Mouse (Mus musculus): Measurements from ENCODE around the gene Bcl2l14.
A peak's percentile ranks its signal among the peaks of the same experiment; 100 is the strongest.

The Bcl2l14 gene

DNA sequence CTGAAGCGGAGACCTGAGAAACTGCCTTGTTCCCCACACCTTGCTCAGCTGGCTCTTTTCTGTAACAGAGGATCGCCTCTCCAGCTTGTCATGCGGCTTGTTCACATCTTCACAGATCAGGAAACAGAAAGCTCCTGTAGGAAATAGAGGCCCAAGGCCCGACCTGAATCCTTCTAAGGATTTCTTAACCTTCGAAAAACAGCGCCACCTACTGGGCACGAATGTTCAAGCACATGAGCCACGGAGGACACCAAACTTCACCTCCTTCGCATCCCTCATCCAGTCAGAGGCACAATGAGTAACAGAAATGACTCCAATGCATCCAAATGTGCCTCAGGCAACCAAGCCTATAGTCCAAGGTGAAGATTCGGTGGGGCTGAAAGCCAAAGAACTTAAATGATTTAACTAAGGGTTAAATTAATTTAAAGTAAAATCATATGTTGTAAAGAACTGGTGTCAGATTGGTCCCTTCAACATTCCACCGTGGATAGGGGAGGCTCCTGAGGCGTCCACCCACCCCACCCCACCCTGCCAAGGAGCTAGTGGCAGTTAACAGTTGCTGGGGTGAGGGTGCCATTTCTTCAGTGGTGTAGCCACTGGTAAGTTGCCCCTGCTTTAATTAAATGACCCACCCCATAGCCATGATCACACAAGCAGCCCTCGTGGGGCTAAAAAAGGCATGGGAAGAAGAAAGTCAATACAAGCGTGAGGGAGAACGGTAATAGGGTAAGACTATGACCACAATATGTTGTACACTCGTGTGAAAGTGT, 7.0 kb downstream of the Bcl2l14 start:
- DNase-seq (ENCODE audit: low read depth), result peak; percentile 94

DNA sequence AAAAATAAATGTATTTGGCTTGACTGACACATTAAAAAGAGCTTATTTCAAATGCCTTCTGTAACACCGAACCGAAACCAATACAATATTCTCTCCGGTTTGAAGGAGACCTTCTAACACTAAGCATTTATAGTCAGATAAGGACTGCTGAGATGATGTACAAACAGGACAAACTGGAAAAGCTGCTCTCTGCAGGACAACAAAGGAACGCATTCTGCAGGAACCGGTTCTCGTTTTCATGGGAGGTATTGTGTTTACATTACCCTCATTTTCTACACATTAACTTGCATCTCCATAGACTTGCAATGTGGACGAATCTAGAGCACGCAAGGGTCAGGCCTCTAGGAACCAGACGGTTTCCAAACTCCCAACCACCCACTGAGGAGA, 7.6 kb downstream of the Bcl2l14 start:
- no peak for DNase-seq (ENCODE audit: low read depth)

DNA sequence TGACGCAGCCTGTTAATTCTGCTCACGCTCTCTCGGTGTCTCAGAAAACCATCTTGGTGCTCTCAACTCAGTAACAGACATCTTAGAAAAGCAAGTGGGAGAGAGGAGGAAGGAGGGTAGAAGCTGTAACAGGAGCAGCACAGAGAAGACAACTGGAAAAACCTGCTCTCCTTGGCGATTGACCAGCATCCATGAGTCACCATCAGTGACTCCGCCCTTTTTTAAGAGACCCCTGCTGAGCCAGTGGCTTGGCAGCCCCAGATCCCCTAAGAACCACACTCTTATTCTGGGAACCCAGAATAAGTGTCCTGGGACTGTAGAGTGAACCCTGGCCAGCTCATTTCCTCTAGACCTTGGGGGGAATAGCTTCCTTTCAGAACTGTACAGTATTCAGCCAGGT, 11.1 kb downstream of the Bcl2l14 start:
- DNase-seq (ENCODE audit: low read depth), result peak; percentile 37

DNA sequence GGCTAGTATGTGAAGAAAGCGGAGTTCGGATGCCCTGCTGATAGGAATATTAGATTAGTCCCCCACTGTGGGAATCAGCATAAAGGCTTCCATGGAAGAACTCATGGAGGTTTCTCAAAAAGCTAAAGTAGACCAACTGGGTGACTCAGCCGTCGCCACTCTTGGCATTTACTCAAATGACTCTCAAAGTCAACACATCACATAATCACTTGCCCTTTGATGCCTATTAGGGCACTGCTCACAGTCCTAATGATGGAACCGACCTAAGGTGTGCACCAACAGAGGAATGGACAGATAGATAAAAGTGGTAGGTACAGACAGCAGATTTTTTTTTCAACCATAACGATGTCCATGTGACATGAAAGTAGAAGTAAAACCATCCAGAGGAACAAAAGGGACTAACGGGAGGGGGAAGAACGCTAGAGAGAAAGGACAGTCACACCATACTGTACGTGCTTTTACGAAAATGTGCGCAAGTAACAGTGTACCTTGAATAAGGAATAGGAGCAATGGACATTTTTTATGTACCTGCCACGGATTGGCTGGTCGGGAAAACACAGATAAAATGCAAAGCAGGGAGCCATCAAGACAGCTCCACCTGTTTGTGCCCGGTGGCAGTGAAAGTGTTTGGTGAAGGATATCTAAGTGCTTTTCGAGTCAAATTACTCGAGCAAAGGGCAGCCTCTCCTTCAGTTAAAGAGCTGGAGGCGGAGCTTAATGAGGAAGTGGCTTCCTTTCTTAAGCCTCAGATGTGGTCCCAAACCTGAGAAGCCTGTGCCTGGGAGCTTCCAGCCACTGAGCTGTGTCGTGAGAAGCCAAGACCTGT, 17.8 kb downstream of the Bcl2l14 start:
- peak; percentile 83 for DNase-seq (ENCODE audit: low read depth)

DNA sequence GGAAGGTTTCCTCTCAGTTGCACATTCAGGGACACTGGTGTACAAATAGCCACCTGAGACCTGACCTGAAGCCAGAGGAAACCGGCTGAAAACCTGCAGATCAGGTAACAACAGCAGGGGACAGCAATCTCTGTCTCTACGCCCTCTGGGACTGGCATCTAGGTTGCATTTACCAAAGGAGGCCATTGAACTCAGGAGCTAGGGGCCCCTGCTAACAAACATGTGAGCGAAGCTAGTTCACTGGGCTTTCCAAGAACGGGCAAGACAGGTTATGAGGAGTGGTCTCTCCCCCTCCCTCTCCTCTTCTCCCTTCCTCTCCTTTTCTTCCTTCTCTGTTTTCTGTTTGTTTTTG, 18.4 kb downstream of the Bcl2l14 start:
- no peak for DNase-seq (ENCODE audit: low read depth)

DNA sequence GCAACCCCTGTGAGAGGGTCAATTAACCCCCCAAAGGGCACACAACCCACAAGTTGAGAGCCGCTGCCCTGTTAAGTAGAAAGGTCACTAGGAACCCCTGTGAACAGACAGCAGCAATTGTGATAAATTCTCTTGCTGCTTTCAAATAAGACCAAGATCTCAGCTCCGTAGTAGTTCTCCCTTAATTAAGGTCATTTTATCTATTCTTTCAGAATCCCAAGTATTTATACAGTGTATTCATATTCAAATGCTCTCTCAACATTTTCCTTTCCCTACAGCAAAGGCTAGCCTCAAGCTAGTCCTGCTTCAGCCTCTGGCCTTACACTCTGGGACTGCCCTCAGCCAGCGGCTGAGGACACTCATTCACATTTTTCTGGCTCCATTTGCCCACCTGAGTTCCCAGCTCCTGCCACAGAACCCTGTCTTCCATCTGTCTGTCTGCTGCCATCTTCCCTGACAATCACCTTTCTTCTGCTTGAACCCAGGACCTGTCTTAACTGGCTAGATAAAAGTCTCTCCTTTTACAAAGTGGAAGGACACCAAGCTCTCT, 20.5 kb downstream of the Bcl2l14 start:
- DNase-seq (ENCODE audit: low read depth), result no peak

DNA sequence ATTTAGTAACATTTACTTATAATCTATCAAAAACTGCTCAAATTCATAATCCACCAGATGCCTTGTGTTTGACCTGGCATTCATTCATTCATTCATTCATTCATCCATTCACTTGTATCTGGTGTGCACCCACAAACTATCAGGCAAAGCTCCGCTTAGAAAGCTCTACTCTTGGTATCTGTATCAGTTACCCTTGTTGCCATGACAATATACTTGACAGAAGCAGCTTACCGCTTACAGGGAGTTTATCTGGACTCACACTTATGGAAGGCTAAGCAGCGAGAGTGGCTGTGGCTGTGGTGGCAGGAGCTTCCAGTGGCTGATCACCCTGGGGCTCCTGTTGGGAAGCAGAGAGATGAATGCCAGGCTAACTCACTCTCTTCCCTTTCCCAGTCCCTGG, 21.8 kb downstream of the Bcl2l14 start:
- DNase-seq (ENCODE audit: low read depth), result no peak

DNA sequence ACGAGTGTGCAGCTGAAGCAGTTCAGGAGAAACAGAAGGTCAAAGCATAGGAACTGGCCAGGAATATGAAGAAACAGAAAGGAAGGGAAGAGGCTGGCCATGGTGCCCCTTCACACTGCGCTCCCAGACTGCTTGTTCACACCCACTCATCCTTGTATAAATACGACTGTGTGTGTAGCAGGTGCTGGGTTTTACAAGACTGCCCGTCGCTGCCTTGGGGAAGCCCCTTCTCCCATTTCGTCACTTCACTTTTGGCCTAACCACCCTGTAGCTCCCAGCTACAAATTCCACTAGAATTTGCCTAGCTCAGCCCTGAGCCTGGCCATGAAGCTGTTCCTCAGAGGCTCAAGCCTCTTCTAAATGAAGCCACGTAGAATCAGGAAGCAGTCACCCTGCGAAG, 24.3 kb downstream of the Bcl2l14 start:
- DNase-seq (ENCODE audit: low read depth), result no peak

DNA sequence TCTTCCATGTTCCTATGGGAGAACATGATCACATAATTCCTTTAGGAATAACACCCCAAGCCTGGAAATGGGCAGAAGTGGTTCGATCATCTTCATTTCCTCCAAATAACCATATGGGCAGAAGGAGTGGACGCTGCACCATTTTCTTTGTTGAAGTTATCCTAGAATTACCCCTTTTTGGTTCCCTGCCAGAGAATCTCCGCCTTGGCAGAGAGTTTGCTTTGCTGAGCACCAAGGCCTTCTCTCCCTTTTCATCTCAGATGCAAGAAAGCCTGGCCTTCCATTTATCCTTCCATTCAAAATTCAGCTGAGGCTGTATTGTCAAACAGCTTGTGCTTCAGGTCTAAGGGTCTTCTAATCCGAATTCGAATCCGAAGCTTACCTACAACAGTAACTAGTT, 25.8 kb downstream of the Bcl2l14 start:
- DNase-seq (ENCODE audit: low read depth), result no peak

DNA sequence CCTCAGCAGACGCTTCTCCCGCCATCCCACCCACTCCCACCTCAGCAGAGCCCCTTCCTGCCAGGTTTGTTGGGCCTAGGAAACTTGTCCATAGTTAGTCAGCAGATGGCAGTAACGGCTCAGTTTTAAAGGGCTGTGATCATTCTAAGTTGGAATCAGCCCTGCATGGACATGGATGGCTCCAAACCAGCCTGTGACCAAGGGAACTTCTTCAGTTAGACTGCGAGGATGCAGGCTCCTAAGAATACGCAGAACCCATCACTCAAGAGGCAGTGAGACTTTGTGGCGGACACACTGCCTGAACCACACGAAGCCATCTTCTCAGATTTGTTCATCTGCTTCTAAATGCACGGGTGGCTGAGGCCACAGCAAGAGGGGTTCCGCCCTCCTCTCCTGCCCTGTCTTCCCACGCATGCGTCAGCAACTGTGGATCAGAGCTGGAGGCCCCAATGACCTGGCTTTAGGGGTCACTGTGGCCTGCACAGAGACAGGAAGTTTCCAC, 29.1 kb downstream of the Bcl2l14 start:
- peak; percentile 79 for DNase-seq (ENCODE audit: low read depth)

DNA sequence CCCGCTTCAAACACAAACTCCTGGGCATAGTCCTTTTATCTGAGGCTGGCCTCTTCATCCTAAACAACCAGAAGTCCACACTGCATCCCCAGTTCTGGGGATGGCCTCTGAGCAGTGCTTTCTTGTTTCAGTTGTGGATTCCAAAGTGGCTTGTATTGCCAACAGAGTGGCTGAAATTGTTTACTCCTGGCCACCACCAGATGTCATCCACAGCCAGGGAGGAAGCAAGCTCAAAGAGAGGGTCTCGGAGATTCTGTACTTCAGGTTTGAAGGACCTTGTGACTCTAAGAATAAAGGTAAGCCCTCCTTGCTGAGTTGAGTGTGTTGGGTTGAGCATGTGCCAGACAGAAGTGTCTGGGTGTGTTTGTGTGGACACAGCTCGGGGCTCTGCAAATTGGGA, 31.0 kb downstream of the Bcl2l14 start:
- no peak for DNase-seq (ENCODE audit: low read depth)

DNA sequence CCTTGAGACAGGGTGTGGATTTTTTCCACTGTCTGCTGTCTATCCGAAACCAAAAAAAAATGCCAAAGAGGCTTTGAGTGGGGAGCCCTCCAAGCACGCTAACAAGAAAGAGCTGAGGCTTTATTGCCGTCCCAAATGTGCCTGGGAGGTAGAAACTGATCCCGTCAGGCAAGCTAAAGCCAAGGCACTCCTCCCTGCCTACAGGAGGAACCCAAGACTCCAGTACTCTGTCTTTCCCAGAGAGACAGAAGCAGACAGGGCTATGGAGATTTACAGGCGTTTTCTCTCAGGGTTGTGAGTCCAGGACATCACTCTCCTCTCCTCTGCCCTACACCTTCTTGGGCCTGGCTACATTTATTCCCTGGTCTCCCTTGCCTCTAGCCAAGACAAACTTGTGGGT, 32.3 kb downstream of the Bcl2l14 start:
- DNase-seq (ENCODE audit: low read depth), result no peak

DNA sequence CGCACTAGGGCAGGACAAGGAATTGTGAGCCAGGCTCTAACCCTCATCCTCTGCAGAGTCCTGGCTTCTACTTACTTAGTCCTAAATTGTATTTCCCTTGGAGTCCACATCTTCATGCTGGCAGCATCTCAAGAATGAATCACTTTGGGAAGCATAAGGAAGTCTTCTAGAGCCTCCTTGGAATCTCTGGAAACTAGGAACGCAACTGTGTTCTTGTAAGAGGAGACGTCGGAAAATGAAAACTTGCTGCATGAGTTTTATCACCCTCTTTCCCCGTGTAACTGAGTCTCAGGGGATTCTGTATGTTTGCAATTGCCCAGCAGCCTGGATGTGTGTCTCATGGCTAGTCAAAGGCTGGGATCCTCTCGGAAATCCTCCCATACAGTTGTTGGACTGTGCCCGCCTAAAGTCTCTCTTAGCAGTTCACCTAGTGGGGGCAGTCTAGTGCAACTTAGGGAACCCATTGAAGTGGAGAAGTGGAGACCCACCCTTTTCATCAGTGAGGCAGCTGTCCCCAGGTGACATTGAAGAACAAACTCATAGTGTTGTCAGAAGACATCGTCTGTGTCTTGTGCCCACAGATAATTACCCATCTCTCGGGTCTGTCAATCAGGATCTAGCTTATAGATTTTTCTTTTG, 34.2 kb downstream of the Bcl2l14 start:
- no peak for DNase-seq (ENCODE audit: low read depth)

DNA sequence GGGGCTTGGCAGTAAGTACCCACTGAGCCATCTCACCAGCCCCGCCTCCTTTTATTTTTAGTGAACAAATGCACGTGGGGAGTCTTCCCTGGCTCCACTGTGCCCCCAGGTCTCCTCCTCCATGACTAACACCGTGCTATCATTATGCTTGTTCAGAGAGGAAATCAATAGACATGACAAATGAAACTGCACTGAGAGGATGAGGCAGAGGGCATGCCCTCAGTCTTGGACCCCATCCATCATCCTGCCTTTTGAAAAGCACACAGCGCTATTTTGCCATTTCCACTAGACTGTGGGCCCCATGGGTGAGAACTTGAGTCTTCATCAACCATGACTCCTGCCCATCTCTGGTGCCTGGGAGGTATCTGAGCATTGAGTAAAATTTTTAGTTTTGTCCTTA, 35.5 kb downstream of the Bcl2l14 start:
- no peak for DNase-seq (ENCODE audit: low read depth)

DNA sequence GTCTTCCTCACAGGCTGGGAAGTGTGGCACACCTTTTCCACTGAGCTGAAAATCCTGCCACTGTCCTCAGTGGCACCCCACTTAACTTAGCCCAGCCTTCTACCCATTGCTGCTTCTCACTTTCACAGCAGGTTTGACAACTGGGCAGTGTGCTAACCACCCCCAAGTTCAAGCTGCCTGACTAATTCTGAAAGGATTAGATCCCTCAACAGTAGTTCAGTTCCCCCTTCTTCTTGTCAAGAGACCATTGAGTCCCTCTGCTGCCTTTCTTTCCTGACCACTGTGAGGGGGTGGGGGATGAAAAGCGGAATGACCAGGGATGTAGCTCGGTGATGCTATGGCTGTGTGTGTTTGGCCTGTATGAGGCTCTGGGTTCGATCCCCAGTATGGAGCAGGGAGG, 37.2 kb downstream of the Bcl2l14 start:
- no peak for DNase-seq (ENCODE audit: low read depth)

DNA sequence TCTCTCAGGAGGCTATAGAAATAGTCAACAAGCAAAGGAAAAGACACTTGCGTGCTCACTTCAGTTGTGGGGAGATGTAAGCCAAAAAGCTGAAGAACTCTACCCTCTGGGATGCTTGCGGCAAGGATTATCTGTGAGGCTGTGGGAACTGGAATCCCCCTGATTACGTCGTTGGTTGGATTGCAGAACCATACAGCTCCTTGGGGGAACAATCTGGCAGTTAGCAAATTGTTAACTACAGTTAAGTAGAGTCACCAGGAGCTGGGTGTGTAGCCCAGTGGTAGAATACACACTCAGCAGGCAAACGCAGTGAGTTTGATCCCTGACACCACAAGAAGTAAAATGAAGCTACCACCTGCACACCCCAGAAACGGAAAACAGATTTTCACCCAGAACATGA, 37.9 kb downstream of the Bcl2l14 start:
- DNase-seq (ENCODE audit: low read depth), result no peak

DNA sequence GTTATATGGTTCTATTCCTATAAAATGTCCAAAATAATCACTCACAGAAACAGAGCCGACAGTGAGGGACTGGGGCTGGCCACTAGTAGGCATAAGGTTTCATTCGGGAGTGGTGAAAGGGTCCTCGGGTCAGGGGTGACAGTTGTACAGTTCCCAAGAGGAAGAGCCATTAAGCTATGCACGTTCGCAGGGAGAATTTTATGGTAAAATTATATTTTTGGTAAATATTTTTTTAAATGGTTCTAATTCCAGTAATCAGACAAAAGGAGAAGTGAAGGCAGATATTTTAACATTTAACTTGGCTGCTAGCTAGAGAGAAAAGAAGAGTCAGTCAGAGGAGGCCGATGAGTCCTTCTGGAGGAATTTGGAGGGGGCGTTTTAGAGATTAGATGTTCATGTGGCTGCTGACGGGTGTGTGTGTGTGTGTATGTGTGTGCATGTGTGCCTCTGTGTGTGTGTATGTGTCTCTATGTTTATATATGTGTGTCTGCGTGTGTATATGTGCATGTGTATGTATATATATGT, 38.8 kb downstream of the Bcl2l14 start:
- no peak for DNase-seq (ENCODE audit: low read depth)

DNA sequence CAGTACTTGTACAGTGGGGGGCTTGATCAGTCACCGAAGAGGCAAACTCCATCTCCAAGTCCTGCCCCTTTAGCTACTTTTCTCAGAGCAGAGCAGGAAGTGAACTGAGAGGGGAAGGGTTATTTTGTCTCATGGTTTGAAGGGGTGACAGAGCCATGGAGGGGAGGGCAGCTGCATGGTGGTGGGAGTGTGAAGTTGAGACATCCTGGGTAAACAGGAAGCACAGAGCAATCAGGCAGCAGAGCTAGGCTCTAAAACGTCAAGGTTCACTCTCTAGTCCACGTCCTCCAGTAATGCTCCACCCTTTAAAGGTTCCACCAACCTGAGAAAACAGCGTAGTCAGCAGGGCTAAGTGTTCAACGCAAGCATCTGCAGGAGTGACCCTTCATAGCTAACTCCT, 40.8 kb downstream of the Bcl2l14 start:
- DNase-seq (ENCODE audit: low read depth), result no peak

DNA sequence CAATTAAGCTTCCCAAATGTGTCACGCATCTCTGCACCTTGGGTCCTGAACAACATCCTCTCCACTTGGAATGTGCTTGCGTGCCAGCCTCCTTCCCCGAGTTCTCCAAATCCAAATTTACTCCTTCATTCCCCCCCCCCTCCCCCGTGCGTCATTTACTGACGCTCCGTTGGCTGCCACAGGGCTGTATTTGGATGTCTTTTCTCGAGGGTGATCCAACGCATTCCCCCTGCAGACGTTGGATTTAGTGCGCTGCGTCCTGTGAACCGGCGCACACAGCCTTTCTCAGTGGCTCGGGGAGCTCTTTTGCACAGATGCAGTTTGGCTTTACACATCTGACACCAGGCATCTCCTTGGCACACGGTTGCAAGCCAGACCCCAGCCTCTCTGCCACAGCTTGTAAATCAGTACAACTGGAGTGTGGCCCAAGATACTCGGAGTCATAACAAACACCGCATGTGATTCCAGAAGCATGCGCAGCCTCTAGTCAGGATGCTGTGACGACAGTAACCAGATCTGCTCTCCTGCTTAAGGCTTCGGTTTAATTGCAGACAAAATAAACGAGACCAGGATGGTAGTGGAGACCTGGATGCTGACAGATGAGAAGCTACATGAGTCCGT, 43.4 kb downstream of the Bcl2l14 start:
- DNase-seq (ENCODE audit: low read depth), result no peak

DNA sequence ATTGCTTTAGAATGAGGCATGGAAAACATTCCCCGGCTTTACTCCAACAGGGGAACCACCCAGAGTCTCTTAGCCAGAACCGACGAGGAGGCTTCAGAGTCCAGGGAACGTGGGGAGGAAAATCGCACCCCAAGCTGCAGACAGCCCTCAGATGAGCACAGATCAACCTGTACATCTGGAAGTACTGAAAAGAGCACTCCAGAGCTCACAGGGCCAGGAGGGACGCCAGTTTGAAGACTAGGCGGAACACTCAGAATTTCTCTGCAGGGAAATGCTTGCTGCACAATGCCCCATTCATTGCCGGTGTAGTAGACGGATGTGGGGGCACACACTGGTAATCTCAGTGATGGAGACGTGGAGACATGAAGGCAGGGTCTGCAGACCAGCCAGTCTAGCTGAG, 43.9 kb downstream of the Bcl2l14 start:
- DNase-seq (ENCODE audit: low read depth), result no peak

DNA sequence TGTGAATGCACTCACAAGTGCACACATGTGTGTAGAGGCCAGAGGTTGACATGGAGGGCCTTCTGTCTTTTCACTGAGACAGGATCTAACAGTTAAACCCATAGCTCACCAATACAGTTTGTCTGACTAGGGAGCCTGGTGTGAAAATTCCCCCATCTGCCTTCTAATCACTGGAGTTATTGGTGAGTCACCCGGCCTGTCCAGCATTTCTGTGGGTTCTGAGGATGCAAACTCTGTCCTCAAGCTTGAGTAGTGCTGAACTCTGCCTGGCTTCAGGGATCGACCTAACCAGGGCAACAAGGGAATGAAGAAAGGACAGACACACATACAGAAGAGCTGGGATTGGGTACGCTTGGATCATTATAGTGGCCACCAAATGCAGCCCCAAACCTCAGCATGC, 45.6 kb downstream of the Bcl2l14 start:
- DNase-seq (ENCODE audit: low read depth), result no peak

DNA sequence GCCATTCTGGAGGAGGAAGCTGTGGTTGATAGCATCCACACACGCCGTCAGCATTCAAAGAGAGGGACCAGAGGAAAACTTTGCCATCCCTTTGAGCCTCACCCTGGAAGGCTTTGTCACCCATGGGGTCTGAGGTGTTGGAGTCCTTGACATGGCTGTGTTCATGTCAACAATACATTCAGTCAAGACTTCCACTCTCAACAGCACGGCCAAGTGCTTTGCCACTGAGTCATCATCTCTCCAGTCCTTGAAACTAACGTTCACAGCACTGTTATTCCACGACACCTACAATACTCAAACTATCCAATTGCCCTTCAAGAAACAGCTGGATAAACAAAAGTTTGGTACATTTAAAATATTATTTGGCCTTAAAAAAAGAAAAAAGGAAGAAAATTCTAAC, 46.1 kb downstream of the Bcl2l14 start:
- DNase-seq (ENCODE audit: low read depth), result no peak
